Mouse (Mus musculus): ENCODE measurements around the gene Ces1e. TPM values are rescaled to one million over a fixed set of nuclear protein-coding genes. Genes with fewer than 3 reads are reported as not detected.
A peak's percentile ranks its signal among the peaks of the same experiment; 100 is the strongest.

Gene Ces1e
- polyA plus RNA-seq (2012; rRNA removed): not detected in 2 replicates

DNA sequence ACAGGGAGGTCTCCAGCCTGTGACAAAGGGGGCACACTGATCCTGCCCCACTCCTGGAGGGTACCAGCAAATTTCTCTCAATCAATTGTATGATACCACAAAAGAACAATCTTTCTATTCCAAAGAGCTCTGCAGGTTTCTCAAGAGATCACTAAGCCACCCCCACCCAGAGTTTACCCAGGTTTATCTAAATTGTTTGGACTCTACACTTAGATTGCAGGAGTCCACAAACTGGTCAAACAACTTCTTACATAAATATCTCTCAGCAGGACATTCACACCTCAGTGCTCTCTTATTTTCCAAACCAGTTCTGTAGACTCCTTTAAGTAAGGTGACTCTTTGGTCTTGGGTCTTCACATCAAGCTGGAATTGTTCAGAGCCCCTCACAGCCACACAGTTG lies at the start of gene Ces1e:
Gene Ces1e (minus strand): TSS at position 174 of the 400 bp plus-strand sequence.
- TF ChIP-seq CTCF (IDR thresholded peaks at IDR 0.05; ENCODE audit: borderline replicate concordance, extremely low read depth, insufficient read depth, insufficient read length) (no peak), POLR2A (IDR thresholded peaks at IDR 0.05; ENCODE audit: borderline replicate concordance, extremely low read depth, insufficient read depth, insufficient read length, poor library complexity, severe bottlenecking) (no peak)
- DNase-seq (ENCODE audit: low read depth): no peak

DNA sequence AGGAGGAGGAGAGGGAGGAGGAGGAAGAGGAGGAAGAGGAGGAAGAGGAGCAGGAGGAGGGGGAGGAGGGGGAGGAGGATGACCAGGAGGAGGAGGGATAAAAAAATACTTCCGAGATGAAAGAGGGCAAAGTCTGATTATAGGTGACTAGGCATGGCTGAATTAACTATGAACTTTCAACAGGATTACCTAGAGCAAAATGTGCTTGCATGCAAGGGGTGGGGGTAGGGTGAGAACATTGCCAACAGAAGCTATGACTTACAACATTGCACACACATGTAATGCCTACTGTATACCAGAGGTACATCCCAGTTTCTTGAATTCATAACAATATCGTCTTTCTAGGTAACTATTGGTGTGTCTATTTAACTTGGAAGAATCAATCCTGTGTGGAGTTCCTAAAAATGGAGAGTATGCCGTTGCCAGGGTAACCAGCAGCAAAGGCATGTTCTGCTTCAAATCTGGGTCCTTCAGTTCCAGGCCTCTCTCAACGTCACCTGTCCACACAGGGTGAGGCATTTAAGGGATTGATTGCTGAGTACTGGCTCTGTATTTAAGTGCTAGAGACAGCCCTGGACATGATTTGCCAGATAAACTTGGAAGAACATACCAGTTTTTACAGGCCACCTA lies 48.9 kb upstream of the Ces1e start:
- no peak for DNase-seq (ENCODE audit: low read depth)

DNA sequence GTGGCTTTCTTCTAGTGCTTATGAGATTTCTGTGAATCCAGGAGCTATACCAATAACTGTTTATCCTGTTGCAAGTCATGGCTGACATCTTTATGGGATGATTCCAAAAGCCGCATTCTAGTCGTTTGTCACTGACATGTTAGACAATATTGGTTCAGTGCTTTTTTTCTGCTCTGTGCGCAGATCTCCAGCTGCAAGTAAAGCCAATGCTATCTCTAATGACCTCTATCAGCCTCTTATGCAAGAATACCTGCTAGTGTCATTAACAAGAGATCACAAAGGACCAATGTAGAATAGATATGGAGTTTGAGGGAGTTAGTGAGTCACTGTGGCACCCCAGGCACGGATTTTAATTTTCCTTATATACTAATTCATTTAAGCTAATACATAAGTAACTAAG lies 45.2 kb upstream of the Ces1e start:
- TF ChIP-seq CTCF (IDR thresholded peaks at IDR 0.05; ENCODE audit: borderline replicate concordance, extremely low read depth, insufficient read depth, insufficient read length): no peak
- no peak for TF ChIP-seq POLR2A (IDR thresholded peaks at IDR 0.05; ENCODE audit: borderline replicate concordance, extremely low read depth, insufficient read depth, insufficient read length, poor library complexity, severe bottlenecking)

More for the DNA sequence above, 48.9 kb upstream of the Ces1e start:
- no peak for TF ChIP-seq POLR2A (IDR thresholded peaks at IDR 0.05; ENCODE audit: borderline replicate concordance, extremely low read depth, insufficient read depth, insufficient read length, poor library complexity, severe bottlenecking)
- no peak for TF ChIP-seq CTCF (IDR thresholded peaks at IDR 0.05; ENCODE audit: borderline replicate concordance, extremely low read depth, insufficient read depth, insufficient read length)

DNA sequence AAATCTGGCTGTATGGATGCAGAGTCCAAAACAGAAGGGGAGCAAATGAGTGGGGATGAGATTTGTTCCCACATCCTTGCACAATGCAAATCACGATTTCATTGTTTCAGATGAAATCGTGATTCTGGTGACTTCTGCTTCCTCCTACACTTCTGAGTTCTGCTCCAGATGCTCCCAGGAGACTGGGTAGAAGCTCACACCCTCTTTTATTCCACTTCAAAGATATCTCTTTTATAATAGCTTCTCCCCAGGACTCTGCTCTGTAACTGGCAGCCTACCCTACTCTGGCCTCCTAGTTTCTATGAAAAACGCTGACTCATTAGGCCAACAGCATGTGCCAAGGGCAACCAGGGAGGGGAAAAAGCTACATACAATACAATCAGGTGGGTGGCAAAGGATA lies 43.9 kb upstream of the Ces1e start:
- DNase-seq (ENCODE audit: low read depth): no peak
- TF ChIP-seq CTCF (IDR thresholded peaks at IDR 0.05; ENCODE audit: borderline replicate concordance, extremely low read depth, insufficient read depth, insufficient read length) (no peak), POLR2A (IDR thresholded peaks at IDR 0.05; ENCODE audit: borderline replicate concordance, extremely low read depth, insufficient read depth, insufficient read length, poor library complexity, severe bottlenecking) (no peak)

More for the DNA sequence above, 45.2 kb upstream of the Ces1e start:
- DNase-seq (ENCODE audit: low read depth): no peak

DNA sequence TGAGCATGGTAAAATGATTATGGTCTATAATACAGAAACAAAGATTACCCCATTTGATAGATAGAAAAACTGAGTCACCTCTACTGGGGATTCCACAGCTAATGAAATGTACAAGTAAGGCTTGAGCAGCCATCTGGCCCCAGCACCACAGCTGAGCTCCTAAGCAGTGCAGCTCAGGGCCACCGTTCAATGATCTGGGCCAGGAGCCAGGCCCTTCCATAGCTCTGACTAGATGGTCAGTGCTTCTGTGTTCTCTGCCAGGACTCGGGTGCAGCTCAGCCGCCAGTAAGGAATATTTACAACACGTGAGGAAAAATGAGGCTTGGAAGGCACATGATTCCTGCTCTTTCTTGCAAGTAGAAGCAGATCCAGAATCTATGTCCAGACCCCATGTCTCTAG lies 43.3 kb upstream of the Ces1e start:
- DNase-seq (ENCODE audit: low read depth): peak; percentile 4

DNA sequence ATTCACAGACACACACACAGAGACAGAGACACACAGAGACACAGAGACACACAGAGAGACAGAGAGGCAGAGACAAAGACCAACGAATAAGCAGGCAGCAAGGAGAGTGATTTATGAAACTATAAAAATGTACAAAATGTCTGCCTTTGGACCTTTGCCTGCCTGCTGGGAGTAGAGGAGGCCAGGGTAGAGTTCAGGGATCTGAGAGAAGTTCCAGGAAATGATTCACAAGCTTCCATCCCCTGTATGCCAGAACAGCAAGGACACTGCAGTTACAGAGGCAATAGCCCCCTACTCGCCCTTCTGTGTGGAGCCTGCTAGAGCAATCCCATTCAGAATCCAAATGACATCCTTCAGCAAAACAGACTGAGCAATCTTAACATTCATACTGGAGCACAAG lies 32.0 kb upstream of the Ces1e start:
- TF ChIP-seq POLR2A (IDR thresholded peaks at IDR 0.05; ENCODE audit: borderline replicate concordance, extremely low read depth, insufficient read depth, insufficient read length, poor library complexity, severe bottlenecking) (no peak), CTCF (IDR thresholded peaks at IDR 0.05; ENCODE audit: borderline replicate concordance, extremely low read depth, insufficient read depth, insufficient read length) (no peak)
- DNase-seq (ENCODE audit: low read depth): no peak

More for the DNA sequence above, 43.3 kb upstream of the Ces1e start:
- TF ChIP-seq POLR2A (IDR thresholded peaks at IDR 0.05; ENCODE audit: borderline replicate concordance, extremely low read depth, insufficient read depth, insufficient read length, poor library complexity, severe bottlenecking): no peak

DNA sequence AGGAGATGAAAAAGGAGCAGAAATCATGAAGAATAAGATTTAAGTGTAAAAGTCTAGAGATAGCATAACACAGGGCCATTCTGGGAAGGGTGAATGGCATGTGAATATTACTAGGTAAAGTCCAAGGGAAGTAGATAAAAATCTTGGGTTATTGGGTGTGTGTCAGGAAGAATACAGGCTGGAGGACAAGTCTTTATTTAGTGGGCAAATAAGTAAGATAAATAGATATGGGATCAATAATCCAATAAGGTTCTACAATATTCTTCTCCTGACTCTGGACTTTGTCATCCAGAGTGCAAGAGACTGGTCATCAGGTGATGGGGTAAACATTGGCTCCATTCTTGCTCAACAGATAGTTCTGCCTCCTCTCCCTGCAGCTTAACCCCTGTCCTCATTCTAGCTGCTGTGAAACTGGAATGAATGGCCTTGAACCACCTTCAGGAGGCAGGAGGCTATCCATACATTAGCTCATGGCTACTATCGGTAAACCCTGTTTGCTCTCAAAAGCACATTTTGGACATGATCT lies 23.0 kb upstream of the Ces1e start:
- DNase-seq (ENCODE audit: low read depth): no peak
- TF ChIP-seq CTCF (IDR thresholded peaks at IDR 0.05; ENCODE audit: borderline replicate concordance, extremely low read depth, insufficient read depth, insufficient read length): no peak
- TF ChIP-seq POLR2A (IDR thresholded peaks at IDR 0.05; ENCODE audit: borderline replicate concordance, extremely low read depth, insufficient read depth, insufficient read length, poor library complexity, severe bottlenecking): no peak

DNA sequence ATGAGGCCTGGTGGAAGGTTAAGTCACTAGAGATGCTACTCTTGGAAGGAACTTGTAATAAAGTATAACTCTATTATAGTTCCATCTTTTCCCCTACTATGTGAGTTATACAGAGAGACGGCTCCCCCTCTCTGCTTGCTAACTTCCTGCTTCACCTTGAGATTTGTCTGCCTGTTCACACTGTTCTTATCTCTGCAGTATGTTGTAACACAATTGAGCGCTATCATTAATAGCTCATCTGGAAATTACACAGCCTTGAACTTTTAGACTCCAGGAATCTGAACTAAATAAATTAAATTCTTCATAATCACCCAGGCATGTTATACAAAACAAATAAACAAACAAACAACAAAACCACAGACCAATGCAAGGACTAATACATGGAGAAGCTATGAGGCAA lies 16.6 kb upstream of the Ces1e start:
- TF ChIP-seq POLR2A (IDR thresholded peaks at IDR 0.05; ENCODE audit: borderline replicate concordance, extremely low read depth, insufficient read depth, insufficient read length, poor library complexity, severe bottlenecking): no peak
- TF ChIP-seq CTCF (IDR thresholded peaks at IDR 0.05; ENCODE audit: borderline replicate concordance, extremely low read depth, insufficient read depth, insufficient read length): no peak
- DNase-seq (ENCODE audit: low read depth): no peak

DNA sequence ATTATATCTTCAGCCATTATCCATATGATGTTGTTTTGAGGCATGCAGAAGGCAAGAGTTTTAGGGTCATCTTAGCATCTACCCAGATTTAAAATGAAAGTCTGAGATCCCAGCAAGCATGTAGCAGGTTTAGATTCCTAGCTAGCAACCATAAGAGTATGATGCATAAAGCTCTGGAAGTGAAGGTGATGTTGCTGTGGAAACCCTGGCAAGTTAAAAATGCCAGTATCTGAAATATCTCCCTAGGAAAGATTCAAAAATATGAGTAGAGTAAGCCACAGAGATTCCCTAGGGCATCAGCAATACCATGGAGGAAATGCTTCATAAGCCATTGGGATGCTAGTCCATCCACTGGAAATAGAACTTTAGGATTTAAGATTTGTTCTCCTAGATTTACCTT lies 10.5 kb upstream of the Ces1e start:
- TF ChIP-seq POLR2A (IDR thresholded peaks at IDR 0.05; ENCODE audit: borderline replicate concordance, extremely low read depth, insufficient read depth, insufficient read length, poor library complexity, severe bottlenecking) (no peak), CTCF (IDR thresholded peaks at IDR 0.05; ENCODE audit: borderline replicate concordance, extremely low read depth, insufficient read depth, insufficient read length) (no peak)
- no peak for DNase-seq (ENCODE audit: low read depth)

DNA sequence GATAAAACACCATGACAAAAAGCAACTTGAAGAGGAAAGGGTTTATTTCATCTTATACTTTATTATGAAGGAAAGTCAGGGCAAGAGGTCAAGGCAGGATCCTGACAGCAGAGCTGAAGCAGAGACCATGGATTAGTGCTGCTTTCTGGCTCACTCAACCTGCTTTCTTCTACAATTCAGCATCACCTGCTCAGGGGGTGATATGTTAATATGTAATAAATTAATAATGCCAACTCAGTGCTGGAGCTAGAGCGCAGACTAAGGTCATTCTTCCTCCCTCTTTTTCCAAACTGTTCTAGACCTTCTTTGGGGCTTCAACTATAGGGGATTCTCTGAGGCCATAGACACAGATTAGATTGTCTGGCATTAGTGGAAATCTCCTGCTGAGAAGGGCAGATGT lies 6.3 kb upstream of the Ces1e start:
- no peak for DNase-seq (ENCODE audit: low read depth)
- no peak for TF ChIP-seq POLR2A (IDR thresholded peaks at IDR 0.05; ENCODE audit: borderline replicate concordance, extremely low read depth, insufficient read depth, insufficient read length, poor library complexity, severe bottlenecking)
- no peak for TF ChIP-seq CTCF (IDR thresholded peaks at IDR 0.05; ENCODE audit: borderline replicate concordance, extremely low read depth, insufficient read depth, insufficient read length)

DNA sequence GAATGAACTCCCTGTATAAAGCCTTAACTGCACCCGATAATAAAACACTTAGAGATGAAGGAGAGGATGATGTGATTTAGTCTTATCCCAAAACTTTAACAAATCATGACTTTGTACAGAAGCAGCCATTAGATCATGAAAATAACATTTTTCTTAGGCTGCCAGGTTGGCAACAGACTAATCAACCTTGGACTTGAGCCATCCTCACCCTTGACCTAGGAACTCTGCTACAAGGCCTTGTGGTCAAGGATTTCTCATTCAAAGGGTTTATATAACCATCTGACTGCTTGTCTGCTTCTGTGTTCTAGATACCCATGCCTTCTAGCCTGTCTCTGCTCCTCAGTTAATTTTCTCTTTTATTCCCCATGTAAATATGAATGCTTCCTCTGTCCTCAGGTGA lies 5.3 kb upstream of the Ces1e start:
- no peak for TF ChIP-seq CTCF (IDR thresholded peaks at IDR 0.05; ENCODE audit: borderline replicate concordance, extremely low read depth, insufficient read depth, insufficient read length)
- TF ChIP-seq POLR2A (IDR thresholded peaks at IDR 0.05; ENCODE audit: borderline replicate concordance, extremely low read depth, insufficient read depth, insufficient read length, poor library complexity, severe bottlenecking): no peak
- DNase-seq (ENCODE audit: low read depth): no peak

DNA sequence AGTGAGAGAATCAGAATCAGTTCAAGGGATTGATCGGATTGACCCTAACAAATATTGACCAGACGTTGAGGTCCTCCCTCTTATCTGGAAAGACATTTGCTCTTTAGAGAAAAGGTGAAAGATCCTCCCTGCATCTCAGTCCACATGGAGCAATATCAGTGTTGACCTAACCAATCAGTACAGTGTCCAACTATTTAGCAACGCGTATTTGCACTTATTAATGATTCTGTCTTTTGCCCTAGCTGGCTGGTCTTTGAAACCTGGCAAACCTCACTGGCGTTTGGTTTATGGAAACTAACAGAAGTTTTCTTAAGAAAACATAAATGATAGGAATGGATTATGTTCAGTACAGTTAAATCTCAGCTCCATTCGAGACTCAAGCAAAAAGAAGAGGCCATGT lies 4.6 kb upstream of the Ces1e start:
- no peak for DNase-seq (ENCODE audit: low read depth)
- TF ChIP-seq POLR2A (IDR thresholded peaks at IDR 0.05; ENCODE audit: borderline replicate concordance, extremely low read depth, insufficient read depth, insufficient read length, poor library complexity, severe bottlenecking): no peak
- no peak for TF ChIP-seq CTCF (IDR thresholded peaks at IDR 0.05; ENCODE audit: borderline replicate concordance, extremely low read depth, insufficient read depth, insufficient read length)
